Mouse (Mus musculus) heart, adult 9 months (tissue): ENCODE measurements around the gene Hadh.

Experiments used
- DNase-seq, 2 experiments: peaks; one replicate each; pipeline ENCODE4 v3.0.0; 2022; ENCODE audit warnings: low spot score in 2 of 2

Hadh gene

GRCm38 (mm10) chr3:131271157-131271556 lies 744 bp downstream of the Hadh start:
- DNase-seq = peak; percentile 47 to 69

- DNase-seq = no peak
Observed at GRCm38 (mm10) chr3:131270381-131270780, 1.5 kb downstream of the Hadh start.

GRCm38 (mm10) chr3:131266366-131267050 lies 5.4 kb downstream of the Hadh start:
- DNase-seq = peak; percentile 46 to 66

DNA sequence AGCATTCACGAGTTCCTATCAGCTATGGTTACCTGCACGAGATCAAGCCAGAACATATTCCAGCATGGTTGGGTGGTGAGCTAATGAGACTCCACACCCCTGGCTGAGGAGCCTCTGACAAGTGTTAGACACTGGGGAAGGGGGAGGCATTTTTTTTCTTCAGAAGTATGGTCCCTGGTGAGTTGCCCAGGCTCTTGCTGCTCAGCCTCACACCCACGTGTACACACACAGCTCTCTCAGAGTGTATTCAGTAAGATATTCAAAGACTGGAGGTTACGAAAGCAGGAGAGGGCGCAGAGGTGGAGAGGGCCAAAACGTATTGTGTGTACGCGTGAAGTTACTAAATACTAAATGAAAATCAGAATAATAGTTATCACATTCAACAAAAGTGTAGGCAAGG lies 6.4 kb downstream of the Hadh start:
- DNase-seq = no peak

DNA sequence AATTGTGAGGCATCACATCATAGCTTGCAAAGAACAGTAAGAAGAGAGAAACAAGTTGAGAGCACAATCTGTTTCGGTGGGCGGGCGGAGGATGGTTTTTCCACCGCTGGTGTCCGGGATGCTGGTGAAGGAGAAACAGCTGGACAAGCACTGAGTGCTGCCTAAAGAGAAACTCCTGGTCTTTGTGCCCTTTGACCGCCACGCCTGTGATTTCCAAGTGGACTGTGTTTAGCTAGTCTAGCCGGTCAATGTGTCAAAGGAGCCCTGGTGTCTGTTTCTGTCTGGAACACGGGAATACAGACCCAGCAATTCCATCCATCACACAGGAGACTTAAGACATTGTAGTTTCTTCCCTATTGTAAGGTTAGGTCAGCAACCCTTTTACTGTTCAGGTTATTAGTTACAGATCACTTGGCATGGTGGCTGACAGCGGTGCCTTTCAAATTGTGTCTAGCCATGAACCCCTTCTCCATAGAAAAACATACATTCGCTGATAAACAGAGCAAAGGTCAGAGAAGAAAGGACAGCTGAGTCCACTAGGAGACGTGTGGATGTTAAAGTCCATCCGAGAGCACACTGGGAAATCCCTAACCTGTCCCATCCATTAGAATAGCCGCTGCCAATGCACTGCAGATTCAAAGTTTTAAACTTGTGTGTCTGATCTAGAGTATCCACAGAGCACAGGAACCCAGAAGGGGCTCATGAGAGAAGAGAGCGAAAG lies 8.0 kb downstream of the Hadh start:
- DNase-seq = no peak

DNA sequence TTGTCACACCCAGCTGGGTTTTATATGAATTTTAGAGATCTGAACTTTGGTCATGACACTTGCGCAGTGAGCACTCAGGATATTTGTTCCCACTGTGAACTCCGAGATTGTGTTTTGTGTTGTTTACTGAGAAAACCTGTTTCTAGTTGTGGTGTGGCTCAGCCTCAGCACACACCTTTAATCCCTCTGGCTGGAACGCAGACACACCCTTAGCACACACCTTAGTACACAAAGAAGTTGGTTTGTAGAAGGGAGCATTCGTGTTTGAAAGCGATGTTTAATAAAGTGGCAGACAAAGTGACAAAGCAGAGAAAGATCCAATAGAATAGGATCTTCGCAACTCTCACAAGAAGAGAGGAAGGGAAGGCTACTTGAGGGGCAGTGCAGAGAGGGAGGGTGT lies 11.5 kb downstream of the Hadh start:
- DNase-seq = no peak

DNA sequence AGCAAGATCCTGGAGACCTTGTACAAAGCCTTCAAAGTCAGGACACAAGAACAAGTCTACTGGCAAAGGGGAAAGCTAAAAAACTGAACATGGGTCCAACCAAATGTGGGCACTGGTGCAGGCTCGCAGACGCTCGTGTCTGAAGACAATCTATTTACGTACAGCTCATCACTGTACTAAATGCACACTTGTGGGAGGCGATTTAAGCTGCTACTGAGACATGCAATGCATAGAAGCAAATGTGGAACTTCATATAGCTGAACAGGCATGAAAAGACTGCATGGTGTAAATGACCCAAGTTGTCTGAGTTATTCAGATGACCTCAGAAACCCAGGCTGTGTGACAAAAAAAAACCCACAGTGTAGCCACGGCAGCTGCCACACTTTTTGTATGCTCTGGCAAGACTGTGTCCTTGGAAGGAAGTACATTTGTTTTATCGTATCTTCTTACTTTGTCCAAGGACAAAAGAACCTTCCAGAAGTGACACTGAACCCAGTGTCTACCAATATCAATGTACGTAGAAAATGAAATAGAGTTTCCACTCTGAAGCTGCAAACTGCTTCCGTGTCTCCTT lies 12.4 kb downstream of the Hadh start:
- DNase-seq = no peak

- no peak for DNase-seq
Observed at GRCm38 (mm10) chr3:131258921-131259320, 13.0 kb downstream of the Hadh start.

- DNase-seq = no peak
Observed at GRCm38 (mm10) chr3:131255399-131255981, 16.4 kb downstream of the Hadh start.

DNA sequence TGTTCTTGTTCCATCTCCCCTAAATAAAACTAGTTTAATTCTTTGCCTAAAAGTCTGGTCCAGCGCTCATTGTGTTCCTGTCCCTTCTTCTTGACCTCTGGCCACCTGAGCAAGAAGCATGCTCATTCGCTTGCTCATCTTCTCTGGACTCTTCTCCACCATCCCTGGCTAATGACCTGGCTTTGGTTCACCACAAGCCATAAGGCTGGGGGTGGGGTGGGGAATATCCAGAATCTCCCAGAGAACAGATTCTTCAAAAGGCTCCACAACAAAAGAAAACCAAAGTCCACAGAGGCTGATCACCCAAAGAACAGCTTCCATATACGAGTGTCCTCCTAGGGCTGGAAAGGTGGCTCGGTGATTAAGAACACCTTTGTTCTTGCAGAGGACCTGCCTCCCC lies 16.9 kb downstream of the Hadh start:
- DNase-seq = no peak

DNA sequence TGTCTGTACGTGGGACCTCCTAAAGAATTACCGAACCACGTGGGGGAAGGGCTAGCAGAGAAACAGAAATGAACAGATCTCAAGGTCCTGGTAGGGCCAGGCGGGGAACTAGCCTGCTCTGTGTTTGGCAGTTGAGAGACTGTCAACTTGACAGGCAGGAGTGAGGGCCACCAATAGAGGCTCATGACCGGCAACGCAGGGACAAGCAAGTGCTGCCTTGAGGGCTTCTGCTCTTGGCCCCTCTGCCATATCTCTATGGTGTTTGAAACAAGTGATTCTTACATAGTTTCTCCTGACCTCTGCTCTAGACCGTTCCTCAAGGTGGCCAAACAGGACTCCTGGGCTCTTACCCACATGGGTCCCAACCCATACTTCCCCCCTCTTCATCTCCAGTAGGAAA lies 20.3 kb downstream of the Hadh start:
- no peak for DNase-seq

GRCm38 (mm10) chr3:131250978-131251377 lies 20.9 kb downstream of the Hadh start:
- DNase-seq = peak; percentile 25 to 32

DNA sequence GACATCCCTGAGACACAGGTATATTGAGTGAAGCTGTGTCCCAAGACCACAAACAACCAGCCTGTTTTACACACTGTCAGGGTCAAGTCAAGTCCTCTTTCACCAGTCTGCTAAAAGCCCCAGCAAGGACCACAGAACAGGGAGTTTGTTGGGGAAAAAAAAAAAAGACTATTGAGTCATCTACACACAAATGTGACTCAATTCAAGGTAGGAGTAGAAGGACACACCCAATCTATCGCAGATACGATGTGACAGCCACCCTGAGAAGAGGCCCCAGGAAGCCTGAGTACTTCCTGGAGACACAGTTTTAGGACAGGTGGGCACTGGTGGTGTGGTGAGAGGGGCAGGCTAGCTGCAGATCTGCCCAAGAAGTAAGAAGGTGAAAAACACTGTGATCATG lies 21.6 kb downstream of the Hadh start:
- DNase-seq = no peak

GRCm38 (mm10) chr3:131248444-131248843 lies 23.5 kb downstream of the Hadh start:
- no peak for DNase-seq

GRCm38 (mm10) chr3:131247851-131248250 lies 24.1 kb downstream of the Hadh start:
- DNase-seq = no peak

DNA sequence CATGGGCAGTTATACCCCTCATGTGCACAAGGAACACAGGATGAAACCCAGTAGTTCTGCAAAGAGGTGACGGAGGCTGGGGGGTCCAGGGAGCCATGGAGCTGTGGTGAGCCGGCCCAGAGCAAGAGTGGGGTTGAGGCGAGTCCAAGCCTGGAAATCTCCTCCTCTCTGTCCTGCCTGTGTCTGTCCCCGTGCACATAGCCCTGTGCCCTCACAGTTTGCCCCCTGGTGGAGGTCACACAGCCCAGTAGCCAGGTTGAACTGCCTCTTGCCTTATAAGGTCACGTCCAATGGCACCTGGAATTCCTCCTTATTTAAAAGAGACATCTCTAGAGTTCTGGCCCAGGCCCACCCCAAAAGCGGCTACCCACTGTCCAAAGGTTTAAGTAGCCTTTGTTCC lies 24.5 kb downstream of the Hadh start:
- DNase-seq = no peak

DNA sequence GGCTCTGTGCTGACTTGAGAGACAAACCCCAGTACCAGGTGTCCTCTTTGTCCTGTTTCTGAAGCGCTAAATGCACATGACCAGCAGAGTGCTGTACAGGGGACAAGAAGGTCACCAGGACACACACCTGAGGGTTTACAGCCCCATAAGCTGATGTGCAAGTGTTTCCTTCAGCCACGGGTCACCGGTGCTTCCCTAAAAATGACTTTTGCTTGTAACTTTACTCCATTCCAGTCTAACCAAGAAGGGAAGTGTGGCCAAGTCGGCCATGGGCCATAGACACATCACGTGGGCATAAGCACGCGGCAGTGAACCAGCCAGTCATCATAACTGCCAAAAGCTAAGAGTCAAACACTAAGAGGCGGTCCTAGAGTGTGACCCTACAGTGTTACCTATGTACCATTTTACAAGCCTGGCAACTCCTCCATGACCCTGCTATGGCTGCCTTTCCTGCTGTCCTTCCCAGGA lies 25.3 kb downstream of the Hadh start:
- DNase-seq = peak; percentile 32 to 48

DNA sequence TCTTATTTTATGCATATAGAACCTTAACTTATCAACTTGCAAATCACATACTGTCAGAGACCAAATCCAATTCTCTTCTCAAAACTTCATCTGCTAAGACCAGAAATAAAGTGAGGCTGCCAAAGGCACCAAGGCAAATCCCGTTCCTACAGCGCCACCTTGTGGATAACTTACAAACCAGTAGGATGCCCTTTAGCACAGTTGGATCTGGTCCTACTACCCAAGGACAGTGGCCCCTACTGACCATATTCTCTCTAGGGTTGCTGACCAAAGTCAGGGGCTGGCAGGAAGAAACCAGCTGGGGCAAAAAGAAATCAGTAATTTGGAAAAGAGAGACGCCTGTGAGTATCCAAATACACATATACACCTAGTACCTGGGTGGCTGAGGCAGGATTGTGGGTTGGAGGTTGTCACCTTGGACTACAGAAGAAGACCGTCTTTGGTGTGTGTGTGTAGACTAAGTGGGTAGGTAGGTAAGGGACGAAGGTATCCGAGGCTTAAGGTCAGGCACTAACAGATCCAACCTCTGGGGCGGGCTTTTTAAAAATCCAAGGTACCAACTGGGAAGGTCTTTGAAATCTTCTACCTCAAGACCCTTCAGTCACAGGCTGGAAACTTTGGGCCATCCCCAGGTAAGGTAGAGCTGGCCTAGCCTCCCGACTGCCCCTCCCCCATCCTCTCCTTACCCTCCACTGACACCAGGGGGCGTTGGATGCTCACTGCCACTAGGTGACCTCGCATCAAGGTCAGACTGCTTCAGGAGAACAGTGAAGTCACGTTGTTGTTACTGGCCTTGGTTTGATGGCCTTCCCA lies 25.9 kb downstream of the Hadh start:
- DNase-seq = peak; percentile 61 to 72

- DNase-seq = peak in 1 of 2 experiments; percentile 23
Observed at GRCm38 (mm10) chr3:131237785-131238633, 33.9 kb downstream of the Hadh start.

GRCm38 (mm10) chr3:131237061-131237460 lies 34.8 kb downstream of the Hadh start:
- no peak for DNase-seq

- no peak for DNase-seq
Observed at GRCm38 (mm10) chr3:131228083-131228482, 43.8 kb downstream of the Hadh start.
